Mouse (Mus musculus) forebrain, embryonic 15.5 days (tissue): ENCODE results near the gene Dock2. TPM values are rescaled to one million over a fixed set of nuclear protein-coding genes. Genes with fewer than 3 reads are reported as not detected.

Experiments used
- ATAC-seq: fragments of 200-750 bp; cut with Nextera tagmentation; replicated peaks from 2 replicates; pipeline ENCODE4 v1.8.0; 2017; ENCODE audit warnings: mild to moderate bottlenecking, moderate TSS enrichment, moderate library complexity
- H3K27ac ChIP-seq: fragments of 300-500 bp; sonication (generic); replicated peaks from 2 replicates; pipeline ENCODE4 v1.5.1; 2015; ENCODE audit warnings: mild to moderate bottlenecking, inconsistent platforms
- H3K27me3 ChIP-seq: fragments of 300-500 bp; sonication (generic); 2 replicates; pipeline ENCODE4 v1.6.1; 2015; ENCODE audit warnings: inconsistent platforms
- H3K36me3 ChIP-seq: fragments of 300-500 bp; sonication (generic); 2 replicates; pipeline ENCODE4 v1.6.1; 2015; ENCODE audit warnings: mild to moderate bottlenecking, inconsistent platforms
- H3K4me1 ChIP-seq: fragments of 300-500 bp; sonication (generic); 2 replicates; pipeline ENCODE4 v1.6.1; 2015; ENCODE audit warnings: inconsistent platforms
- H3K4me2 ChIP-seq: fragments of 300-500 bp; sonication (generic); replicated peaks from 2 replicates; pipeline ENCODE4 v1.6.1; 2015; ENCODE audit warnings: mild to moderate bottlenecking, inconsistent platforms
- H3K4me3 ChIP-seq: fragments of 300-500 bp; sonication (generic); 2 replicates; pipeline ENCODE4 v1.5.1; 2015; ENCODE audit warnings: mild to moderate bottlenecking, inconsistent platforms
- H3K9ac ChIP-seq: fragments of 300-500 bp; sonication (generic); replicated peaks from 2 replicates; pipeline ENCODE4 v1.6.1; 2015; ENCODE audit warnings: mild to moderate bottlenecking, inconsistent platforms
- H3K9me3 ChIP-seq: fragments of 300-500 bp; sonication (generic); 2 replicates; pipeline ENCODE4 v1.6.1; 2016; ENCODE audit warnings: inconsistent platforms
- WGBS: fragments of 180-500 bp; shearing (Covaris S2); methylation state at CpG from one replicate; pipeline ENCODE4 v1.1.7; 2015; ENCODE audit warnings: mixed read lengths; 5-methylcytosine and 5-hydroxymethylcytosine counted together
- polyA plus RNA-seq: library from polyadenylated mRNA; unstranded; fragments of >200 nt; fragmentation: Nextera tagmentation; extraction: Ambion mirVana; gene quantifications from 2 replicates; pipeline ENCODE4 v1.2.1, GENCODE M21; 2015

Dock2 gene
- polyA plus RNA-seq, 1 experiment from 2014 or later = 0.51 TPM

- WGBS = 77% methylated on average over 8 of the region's 8 CpGs
- H3K36me3 ChIP-seq = no peaks in the 10 kb centered on the region
- H3K27me3 ChIP-seq = no peaks in the 10 kb centered on the region
- no peak overlapping the region for H3K27ac ChIP-seq
- H3K9me3 ChIP-seq = no peaks in the 10 kb centered on the region
- no peak overlapping the region for H3K9ac ChIP-seq
- no peak overlapping the region for H3K4me2 ChIP-seq
- no peaks in the 10 kb centered on the region for H3K4me1 ChIP-seq
- no peak overlapping the region for H3K4me3 ChIP-seq
- no peak for ATAC-seq
Observed at GRCm38 (mm10) chr11:34782516-34783430, 919 bp downstream of the Dock2 start.

DNA sequence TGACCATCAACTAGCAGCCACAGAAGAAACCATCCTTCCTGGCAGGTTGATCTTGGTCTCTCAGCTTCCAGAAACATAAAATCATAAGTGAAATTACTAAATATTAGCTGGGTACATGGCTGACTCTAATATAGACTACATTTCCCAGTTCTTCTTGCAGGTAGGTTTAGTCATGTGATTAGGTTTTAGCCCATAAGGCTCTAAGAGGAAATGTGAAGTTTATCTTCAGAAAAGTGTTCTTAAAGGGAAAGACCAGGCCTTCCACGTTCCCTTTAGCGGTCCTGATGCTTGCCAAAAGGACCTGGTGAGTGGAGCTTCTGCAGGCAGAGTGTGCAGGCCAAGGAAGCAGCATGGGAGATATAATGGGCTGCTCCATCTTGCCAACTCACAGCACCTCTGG is 2.9 kb downstream of the Dock2 start:
- H3K27me3 ChIP-seq = no peaks in the 10 kb centered on the region
- no peaks in the 10 kb centered on the region for H3K36me3 ChIP-seq
- WGBS = 92% methylated on average over 2 of the region's 2 CpGs
- H3K4me3 ChIP-seq = no peak overlapping the region
- no peak overlapping the region for H3K9ac ChIP-seq
- ATAC-seq = no peak
- H3K9me3 ChIP-seq = no peaks in the 10 kb centered on the region
- H3K27ac ChIP-seq = no peak overlapping the region
- H3K4me1 ChIP-seq = no peaks in the 10 kb centered on the region
- no peak overlapping the region for H3K4me2 ChIP-seq

- WGBS = 90% methylated on average over 4 of the region's 4 CpGs
Observed at GRCm38 (mm10) chr11:34779966-34780365, 3.7 kb downstream of the Dock2 start.

GRCm38 (mm10) chr11:34778351-34778750 is 5.3 kb downstream of the Dock2 start:
- H3K4me3 ChIP-seq = no peak overlapping the region
- no peak for ATAC-seq
- H3K4me2 ChIP-seq = no peak overlapping the region
- H3K4me1 ChIP-seq = no peaks in the 10 kb centered on the region
- no peaks in the 10 kb centered on the region for H3K9me3 ChIP-seq
- no peaks in the 10 kb centered on the region for H3K36me3 ChIP-seq
- no peaks in the 10 kb centered on the region for H3K27me3 ChIP-seq
- no peak overlapping the region for H3K27ac ChIP-seq
- H3K9ac ChIP-seq = no peak overlapping the region
- 87% methylated on average over 3 of the region's 3 CpGs for WGBS

More at GRCm38 (mm10) chr11:34779966-34780365, 3.7 kb downstream of the Dock2 start:
- Histone ChIP-seq H3K9me3 (no peaks in the 10 kb centered on the region), H3K4me3 (no peak overlapping the region), H3K36me3 (no peaks in the 10 kb centered on the region), H3K4me1 (no peaks in the 10 kb centered on the region), H3K27me3 (no peaks in the 10 kb centered on the region), H3K4me2 (no peak overlapping the region), H3K9ac (no peak overlapping the region), H3K27ac (no peak overlapping the region)
- ATAC-seq = no peak

- no peaks in the 10 kb centered on the region for H3K27me3 ChIP-seq
- 94% methylated on average over 4 of the region's 4 CpGs for WGBS
- H3K36me3 ChIP-seq = no peaks in the 10 kb centered on the region
- no peak overlapping the region for H3K9ac ChIP-seq
- no peaks in the 10 kb centered on the region for H3K4me1 ChIP-seq
- H3K27ac ChIP-seq = no peak overlapping the region
- H3K4me2 ChIP-seq = no peak overlapping the region
- no peak for ATAC-seq
- H3K9me3 ChIP-seq = no peaks in the 10 kb centered on the region
- H3K4me3 ChIP-seq = no peak overlapping the region
Observed at GRCm38 (mm10) chr11:34777529-34777928, 6.2 kb downstream of the Dock2 start.

- Histone ChIP-seq H3K9ac (no peak overlapping the region), H3K27ac (no peak overlapping the region), H3K4me3 (no peak overlapping the region), H3K36me3 (no peaks in the 10 kb centered on the region), H3K4me1 (no peaks in the 10 kb centered on the region), H3K27me3 (no peaks in the 10 kb centered on the region), H3K4me2 (no peak overlapping the region), H3K9me3 (no peaks in the 10 kb centered on the region)
- 77% methylated on average over 2 of the region's 2 CpGs for WGBS
- no peak for ATAC-seq
Observed at GRCm38 (mm10) chr11:34776054-34776453, 7.6 kb downstream of the Dock2 start.

- no peaks in the 10 kb centered on the region for H3K4me1 ChIP-seq
- ATAC-seq = no peak
- no peak overlapping the region for H3K27ac ChIP-seq
- H3K4me3 ChIP-seq = no peak overlapping the region
- WGBS = 72% methylated on average over 2 of the region's 2 CpGs
- H3K9me3 ChIP-seq = no peaks in the 10 kb centered on the region
- H3K4me2 ChIP-seq = no peak overlapping the region
- no peak overlapping the region for H3K9ac ChIP-seq
- H3K27me3 ChIP-seq = no peaks in the 10 kb centered on the region
- no peaks in the 10 kb centered on the region for H3K36me3 ChIP-seq
Observed at GRCm38 (mm10) chr11:34774636-34775035, 9.1 kb downstream of the Dock2 start.

DNA sequence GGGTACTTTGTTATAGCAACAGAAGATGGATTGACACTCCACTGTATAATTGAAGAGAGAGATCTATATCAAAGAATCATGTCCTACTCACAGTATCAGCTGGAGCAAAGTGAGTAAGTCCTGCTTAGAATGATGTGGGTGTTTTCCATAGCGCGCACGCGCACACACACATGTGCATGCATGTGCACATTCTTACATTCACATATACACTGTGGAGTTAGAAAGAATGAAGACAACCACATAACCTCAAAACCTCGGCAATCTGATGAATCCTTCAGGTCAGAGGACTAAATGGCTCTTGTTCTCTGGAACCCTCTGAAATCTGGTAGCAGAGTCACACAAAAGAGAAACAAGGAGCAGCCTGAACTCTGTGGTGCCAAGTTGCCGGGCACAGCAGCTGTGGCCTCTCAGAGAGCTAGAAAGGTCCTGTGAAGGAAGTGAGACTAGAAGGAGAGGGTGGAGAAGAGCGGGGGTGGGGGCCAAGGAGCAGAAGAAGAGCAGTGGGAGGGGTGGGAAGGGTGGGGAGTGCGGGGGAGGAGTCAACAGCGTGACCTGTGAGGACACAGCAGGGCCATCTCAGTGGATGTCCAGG is 10.3 kb downstream of the Dock2 start:
- Histone ChIP-seq H3K4me3 (no peak overlapping the region), H3K27ac (no peak overlapping the region), H3K27me3 (no peaks in the 10 kb centered on the region), H3K4me2 (no peak overlapping the region), H3K9ac (no peak overlapping the region), H3K4me1 (no peaks in the 10 kb centered on the region), H3K9me3 (no peaks in the 10 kb centered on the region), H3K36me3 (no peaks in the 10 kb centered on the region)
- 95% methylated on average over 9 of the region's 9 CpGs for WGBS
- no peak for ATAC-seq

DNA sequence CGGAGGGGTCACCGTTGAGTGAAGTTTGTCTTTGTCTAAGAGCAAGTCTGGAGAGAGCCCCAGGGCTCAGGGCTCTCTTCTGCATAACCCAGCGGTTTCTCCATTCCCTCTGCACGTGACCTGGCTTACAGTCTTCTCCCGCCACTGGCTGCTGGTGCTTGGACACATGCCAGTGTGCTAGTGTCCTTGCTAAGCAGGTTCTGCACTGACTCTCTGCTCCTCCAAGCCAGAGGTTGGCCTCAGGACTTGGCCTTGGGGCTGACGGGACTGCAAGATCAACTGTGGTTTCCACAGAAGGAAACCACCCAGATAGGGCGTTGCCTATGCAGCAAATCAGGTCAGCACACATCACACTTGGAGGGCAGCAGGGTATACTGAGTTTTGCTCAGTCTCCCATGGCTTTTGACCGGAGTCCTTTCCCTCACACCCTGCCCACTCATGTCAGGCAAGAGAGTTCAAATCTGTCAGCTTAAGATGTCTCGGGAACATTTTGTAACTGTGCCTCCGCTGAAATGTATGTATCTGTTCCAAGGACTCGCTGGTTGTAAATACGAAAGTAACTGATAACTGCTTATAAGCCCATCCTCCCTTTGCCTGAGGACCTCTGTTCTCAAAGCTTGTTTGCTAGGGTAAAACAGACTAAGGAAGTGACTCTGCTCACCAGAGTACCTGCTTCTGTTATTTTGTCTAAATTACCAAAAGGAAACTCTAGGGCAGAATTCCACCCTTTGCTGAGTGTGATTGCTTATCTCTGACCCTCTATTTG is 12.3 kb downstream of the Dock2 start:
- 73% methylated on average over 12 of the region's 12 CpGs for WGBS
- Histone ChIP-seq H3K9me3 (no peaks in the 10 kb centered on the region), H3K4me3 (no peak overlapping the region), H3K27me3 (no peaks in the 10 kb centered on the region), H3K36me3 (no peaks in the 10 kb centered on the region), H3K27ac (no peak overlapping the region), H3K4me2 (no peak overlapping the region), H3K4me1 (no peaks in the 10 kb centered on the region), H3K9ac (no peak overlapping the region)
- ATAC-seq = no peak

DNA sequence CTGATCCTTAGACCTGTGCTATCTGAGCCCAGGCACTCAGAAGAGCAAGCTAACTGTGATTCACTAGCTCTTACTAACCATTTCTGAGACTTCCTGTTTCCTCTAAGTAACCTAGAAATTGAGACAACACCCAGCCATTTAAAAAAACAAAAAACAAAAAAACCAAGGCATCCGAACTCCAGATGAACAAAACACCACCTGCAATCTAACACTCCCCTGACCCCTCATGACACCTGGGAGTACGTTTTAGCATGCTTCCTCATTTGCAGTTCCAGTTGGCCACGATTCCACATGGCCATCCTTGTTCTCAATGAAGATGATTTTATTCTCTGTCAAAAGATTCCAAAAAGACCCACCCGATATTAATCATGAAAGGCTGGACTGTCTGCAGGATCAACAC is 13.0 kb downstream of the Dock2 start:
- no peak for ATAC-seq
- Histone ChIP-seq H3K36me3 (no peaks in the 10 kb centered on the region), H3K9me3 (no peaks in the 10 kb centered on the region), H3K4me2 (no peak overlapping the region), H3K4me1 (no peaks in the 10 kb centered on the region), H3K27me3 (no peaks in the 10 kb centered on the region), H3K4me3 (no peak overlapping the region), H3K27ac (no peak overlapping the region), H3K9ac (no peak overlapping the region)
- WGBS = 77% methylated on average over 4 of the region's 4 CpGs

GRCm38 (mm10) chr11:34769946-34770345 is 13.7 kb downstream of the Dock2 start:
- 87% methylated on average over 8 of the region's 8 CpGs for WGBS
- no peak overlapping the region for H3K27ac ChIP-seq
- no peaks in the 10 kb centered on the region for H3K4me1 ChIP-seq
- H3K27me3 ChIP-seq = no peaks in the 10 kb centered on the region
- no peak for ATAC-seq
- no peak overlapping the region for H3K9ac ChIP-seq
- no peak overlapping the region for H3K4me2 ChIP-seq
- no peaks in the 10 kb centered on the region for H3K36me3 ChIP-seq
- H3K9me3 ChIP-seq = no peaks in the 10 kb centered on the region
- H3K4me3 ChIP-seq = no peak overlapping the region

GRCm38 (mm10) chr11:34769396-34769795 is 14.3 kb downstream of the Dock2 start:
- Histone ChIP-seq H3K9me3 (no peaks in the 10 kb centered on the region), H3K36me3 (no peaks in the 10 kb centered on the region), H3K27ac (no peak overlapping the region), H3K27me3 (no peaks in the 10 kb centered on the region), H3K9ac (no peak overlapping the region), H3K4me1 (no peaks in the 10 kb centered on the region), H3K4me3 (no peak overlapping the region), H3K4me2 (no peak overlapping the region)
- 92% methylated on average over 2 of the region's 2 CpGs for WGBS
- ATAC-seq = no peak
